In genomic region chr9:54537480-54537879, GRCm38 (mm10) we compare ENCODE assay signal across 27 mouse cellular contexts. TPM values are rescaled to one million over a fixed set of nuclear protein-coding genes. Genes with fewer than 3 reads are reported as not detected.
DNase-seq lines count a peak whose midpoint lies in the region; ATAC-seq lines count a peak whose summit lies in the region.
"Had no signal": no experiment of that assay in that cellular context is flagged by ENCODE, and none has a peak within 500 bp of the region (broad histone marks: within the 10 kb centered on the region; RNA-seq: fewer than 3 reads in every experiment).

No protein-coding gene starts in this region.

- peak; percentile 46 for DNase-seq in heart, adult 11 months
- no peak for DNase-seq in heart, adult 8-10 months (ENCODE audit: low spot score)
- no peak for DNase-seq in cerebellum, adult 8-10 months
- no peak for DNase-seq in adrenal gland, adult (ENCODE audit: inconsistent age in 2 of 2, low spot score in 1 of 2)
- DNase-seq: adrenal gland, postnatal 10 days; cerebellum, adult 11 months; cerebellum, adult 9-11 months; cerebellum, postnatal 36 days; embryo, embryonic 11 days; gastrocnemius, adult 2 months; gastrocnemius, postnatal 25 days; heart, adult 18-20 months; heart, postnatal 14 days; kidney, adult 8-10 months had no signal

- H3K4me3 ChIP-seq in neural tube, embryonic 13.5 days, result no peak overlapping the region
- no peak overlapping the region for H3K4me3 ChIP-seq in neural tube, embryonic 15.5 days (replicated peaks)
- H3K4me3 ChIP-seq in forebrain, embryonic 16.5 days (replicated peaks; ENCODE audit: low read length), result no peak overlapping the region
- H3K4me3 ChIP-seq: embryonic facial prominence, embryonic 15.5 days; erythroblast, embryonic 14.5 days; gastrocnemius, adult 2 months; heart, embryonic 15.5 days; hindbrain, embryonic 13.5 days had no signal

- 76% methylated on average over 3 of the region's 3 CpGs for WGBS in neural tube, embryonic 13.5 days
- 69% methylated on average over 3 of the region's 3 CpGs for WGBS in neural tube, embryonic 15.5 days
- 55% methylated on average over 3 of the region's 3 CpGs for WGBS in forebrain, embryonic 16.5 days

- H3K4me1 ChIP-seq in neural tube, embryonic 13.5 days (replicated peaks), result peaks cover 25% of the 10 kb centered on the region
- H3K4me1 ChIP-seq in neural tube, embryonic 15.5 days, result peaks cover 11% of the 10 kb centered on the region
- H3K4me1 ChIP-seq in forebrain, embryonic 16.5 days (replicated peaks; ENCODE audit: control insufficient read depth, insufficient read depth, low read length), result peaks cover 40% of the 10 kb centered on the region
- H3K4me1 ChIP-seq: heart, embryonic 15.5 days had no signal

- H3K27ac ChIP-seq in neural tube, embryonic 13.5 days (replicated peaks), result peak overlapping the region; percentile 28
- H3K27ac ChIP-seq in neural tube, embryonic 15.5 days (replicated peaks), result no peak overlapping the region
- peak overlapping the region; percentile 86 for H3K27ac ChIP-seq in forebrain, embryonic 16.5 days (ENCODE audit: low read length)
- H3K27ac ChIP-seq: embryonic facial prominence, embryonic 15.5 days; gastrocnemius, adult 2 months; heart, embryonic 15.5 days; hindbrain, embryonic 13.5 days had no signal

- ATAC-seq in neural tube, embryonic 13.5 days (ENCODE audit: low read depth), result no peak
- no peak for ATAC-seq in neural tube, embryonic 15.5 days (ENCODE audit: low FRiP score)
- ATAC-seq in forebrain, embryonic 16.5 days, result no peak
- ATAC-seq: intestine, postnatal 0 days had no signal

- no peaks in the 10 kb centered on the region for H3K27me3 ChIP-seq in neural tube, embryonic 13.5 days
- 0 out of 2 replicates have a peak, but pooled peaks cover 3% of the 10 kb centered on the region for H3K27me3 ChIP-seq in neural tube, embryonic 15.5 days (replicated peaks)
- no peaks in the 10 kb centered on the region for H3K27me3 ChIP-seq in forebrain, embryonic 16.5 days (replicated peaks; ENCODE audit: control insufficient read depth, insufficient read depth, low read length)
- H3K27me3 ChIP-seq: embryonic facial prominence, embryonic 15.5 days; heart, embryonic 15.5 days; hindbrain, embryonic 13.5 days had no signal

- no peaks in the 10 kb centered on the region for H3K36me3 ChIP-seq in neural tube, embryonic 13.5 days
- H3K36me3 ChIP-seq in neural tube, embryonic 15.5 days, result no peaks in the 10 kb centered on the region
- H3K36me3 ChIP-seq in forebrain, embryonic 16.5 days (ENCODE audit: control insufficient read depth, insufficient read depth), result no peaks in the 10 kb centered on the region
- H3K36me3 ChIP-seq: embryonic facial prominence, embryonic 15.5 days; G1E; heart, embryonic 15.5 days; hindbrain, embryonic 13.5 days had no signal

- H3K9me3 ChIP-seq in neural tube, embryonic 13.5 days, result no peaks in the 10 kb centered on the region
- H3K9me3 ChIP-seq in neural tube, embryonic 15.5 days (replicated peaks), result no peaks in the 10 kb centered on the region
- no peaks in the 10 kb centered on the region for H3K9me3 ChIP-seq in forebrain, embryonic 16.5 days (ENCODE audit: control insufficient read depth, low read length)
- H3K9me3 ChIP-seq: embryonic facial prominence, embryonic 15.5 days; G1E; heart, embryonic 15.5 days; hindbrain, embryonic 13.5 days had no signal

- no peak overlapping the region for H3K4me2 ChIP-seq in neural tube, embryonic 13.5 days
- H3K4me2 ChIP-seq in neural tube, embryonic 15.5 days, result no peak overlapping the region
- no peak overlapping the region for H3K4me2 ChIP-seq in forebrain, embryonic 16.5 days (ENCODE audit: low read length)
- H3K4me2 ChIP-seq: embryonic facial prominence, embryonic 15.5 days; heart, embryonic 11.5 days; heart, embryonic 15.5 days; hindbrain, embryonic 13.5 days had no signal

- H3K9ac ChIP-seq in neural tube, embryonic 13.5 days, result no peak overlapping the region
- no peak overlapping the region for H3K9ac ChIP-seq in neural tube, embryonic 15.5 days (replicated peaks)
- H3K9ac ChIP-seq in forebrain, embryonic 16.5 days (replicated peaks; ENCODE audit: low read depth, low read length), result no peak overlapping the region
- H3K9ac ChIP-seq: embryonic facial prominence, embryonic 15.5 days; heart, embryonic 15.5 days; hindbrain, embryonic 13.5 days had no signal

RNA-seq across cellular contexts. Expression of gene Sh2d7, which starts 1.3 kb away (rescaled TPM):
- total RNA-seq in heart, adult 8-10 months (2022), result not detected
- polyA plus RNA-seq in neural tube, embryonic 13.5 days (2015; fragmentation: Nextera tagmentation; extraction: Ambion mirVana), result not detected in 2 replicates
- 0.13 TPM in 1 of 2 replicates, not detected in the other for polyA plus RNA-seq in neural tube, embryonic 15.5 days (2015; fragmentation: Nextera tagmentation; extraction: Ambion mirVana)
- polyA plus RNA-seq in forebrain, embryonic 16.5 days (2015; fragmentation: Nextera tagmentation; extraction: Ambion mirVana), result 0.16 TPM in 1 of 2 replicates, not detected in the other
- total RNA-seq: adrenal gland, postnatal 10 days; adrenal gland, postnatal 4 days; gastrocnemius, adult 2 months; gastrocnemius, postnatal 25 days; heart, postnatal 14 days; hematopoietic stem cell, adult 5-6 weeks had no signal
- polyA plus RNA-seq: embryonic facial prominence, embryonic 11.5 days; erythroblast, embryonic 14.5 days; G1E; heart, embryonic 11.5 days; heart, embryonic 15.5 days; intestine, postnatal 0 days had no signal

RNA-seq across cellular contexts. Expression of gene Cib2, which starts 22.5 kb away (rescaled TPM):
- 1 to 10 TPM; 1.2 to 2.3 (median 1.7) TPM for total RNA-seq in heart, adult 8-10 months (2022)
- polyA plus RNA-seq in neural tube, embryonic 13.5 days (2015; fragmentation: Nextera tagmentation; extraction: Ambion mirVana), result 45.9 and 46.2 TPM in 2 replicates
- 63.6 and 76.2 TPM in 2 replicates for polyA plus RNA-seq in neural tube, embryonic 15.5 days (2015; fragmentation: Nextera tagmentation; extraction: Ambion mirVana)
- 36.8 and 40.5 TPM in 2 replicates for polyA plus RNA-seq in forebrain, embryonic 16.5 days (2015; fragmentation: Nextera tagmentation; extraction: Ambion mirVana)
- total RNA-seq: G1E; hematopoietic stem cell, adult 5-6 weeks had no signal

RNA-seq across cellular contexts. Expression of gene Dmxl2, which starts 36.1 kb away (rescaled TPM):
- 10 to 100 TPM; 21.8 to 30.1 (median 27.1) TPM for total RNA-seq in heart, adult 8-10 months (2022)
- polyA plus RNA-seq in neural tube, embryonic 13.5 days (2015; fragmentation: Nextera tagmentation; extraction: Ambion mirVana), result 43.7 and 48.2 TPM in 2 replicates
- 55.3 and 60.5 TPM in 2 replicates for polyA plus RNA-seq in neural tube, embryonic 15.5 days (2015; fragmentation: Nextera tagmentation; extraction: Ambion mirVana)
- polyA plus RNA-seq in forebrain, embryonic 16.5 days (2015; fragmentation: Nextera tagmentation; extraction: Ambion mirVana), result 57.0 and 60.6 TPM in 2 replicates
- polyA plus RNA-seq: G1E had no signal

RNA-seq across cellular contexts. Expression of gene Idh3a, which starts 48.7 kb away (rescaled TPM):
- total RNA-seq in heart, adult 8-10 months (2022), result 100 to 1,000 TPM; 519 to 556 (median 547) TPM
- polyA plus RNA-seq in neural tube, embryonic 13.5 days (2015; fragmentation: Nextera tagmentation; extraction: Ambion mirVana), result 121 and 122 TPM in 2 replicates
- 167 and 173 TPM in 2 replicates for polyA plus RNA-seq in neural tube, embryonic 15.5 days (2015; fragmentation: Nextera tagmentation; extraction: Ambion mirVana)
- 151 and 163 TPM in 2 replicates for polyA plus RNA-seq in forebrain, embryonic 16.5 days (2015; fragmentation: Nextera tagmentation; extraction: Ambion mirVana)
